Mouse (Mus musculus) embryonic facial prominence, embryonic 11.5 days (tissue): ENCODE data around the gene Tex14. TPM values are rescaled to one million over a fixed set of nuclear protein-coding genes. Genes with fewer than 3 reads are reported as not detected.

Experiments used
- ATAC-seq: fragments of 200-750 bp; cut with Nextera tagmentation; replicated peaks from 2 replicates; pipeline ENCODE4 v1.8.0; 2017; ENCODE audit warnings: low read depth; ENCODE audit not compliant: insufficient number of reproducible peaks, low FRiP score, low TSS enrichment
- DNase-seq: peaks from one replicate; pipeline ENCODE4 v3.0.0-alpha.2; 2015; ENCODE audit warnings: low spot score
- H3K27ac ChIP-seq: fragments of 300-500 bp; sonication (generic); replicated peaks from 2 replicates; pipeline ENCODE4 v1.5.1; 2014; ENCODE audit warnings: mild to moderate bottlenecking, low read depth, low read length, control low read depth
- H3K27me3 ChIP-seq: fragments of 300-500 bp; sonication (generic); 2 replicates; pipeline ENCODE4 v1.6.1; 2014; ENCODE audit warnings: mild to moderate bottlenecking, low read length, moderate library complexity, mixed read lengths; ENCODE audit not compliant: control insufficient read depth, insufficient read depth
- H3K36me3 ChIP-seq: fragments of 300-500 bp; sonication (generic); replicated peaks from 2 replicates; pipeline ENCODE4 v1.6.1; 2014; ENCODE audit warnings: low read depth, mild to moderate bottlenecking, low read length, moderate library complexity, mixed read lengths; ENCODE audit not compliant: control insufficient read depth, insufficient read depth
- H3K4me1 ChIP-seq: fragments of 300-500 bp; sonication (generic); 2 replicates; pipeline ENCODE4 v1.6.1; 2014; ENCODE audit warnings: low read length, mixed read lengths; ENCODE audit not compliant: control insufficient read depth, insufficient read depth
- H3K4me2 ChIP-seq: fragments of 300-500 bp; sonication (generic); 2 replicates; pipeline ENCODE4 v1.6.1; 2014; ENCODE audit warnings: low read depth, mild to moderate bottlenecking, control low read depth, low read length, moderate library complexity
- H3K4me3 ChIP-seq: fragments of 300-500 bp; sonication (generic); 2 replicates; pipeline ENCODE4 v1.5.1; 2014; ENCODE audit warnings: low read depth, low read length, control low read depth
- H3K9ac ChIP-seq: fragments of 300-500 bp; sonication (generic); replicated peaks from 2 replicates; pipeline ENCODE4 v1.6.1; 2014; ENCODE audit warnings: mild to moderate bottlenecking, control low read depth, low read length
- H3K9me3 ChIP-seq: fragments of 300-500 bp; sonication (generic); replicated peaks from 2 replicates; pipeline ENCODE4 v1.6.1; 2016; ENCODE audit warnings: mild to moderate bottlenecking, low read length, inconsistent platforms, mixed read lengths; ENCODE audit not compliant: control insufficient read depth
- WGBS: fragments of 180-500 bp; shearing (Covaris S2); extraction: QIAGEN DNeasy Blood & Tissue Kit; methylation state at CpG from one replicate; pipeline ENCODE4 v1.1.7; 2014; 5-methylcytosine and 5-hydroxymethylcytosine counted together
- polyA plus RNA-seq: library from polyadenylated mRNA; unstranded; fragments of >200 nt; fragmentation: Nextera tagmentation; extraction: Ambion mirVana; gene quantifications from 2 replicates; pipeline ENCODE4 v1.2.1, GENCODE M21; 2014

The Tex14 gene
- polyA plus RNA-seq, 1 experiment from 2014 or later, result 0.80 TPM

GRCm38 (mm10) chr11:87566501-87566900, 161.6 kb downstream of the Tex14 start, which contains the start of gene Gm11492:
Gm11492 (plus strand) TSS chr11:87566653.
- H3K9me3 ChIP-seq, result no peaks in the 10 kb centered on the region
- no peaks in the 10 kb centered on the region for H3K4me1 ChIP-seq
- no peak within 1 kb of the TSS for H3K4me3 ChIP-seq
- no peak within 1 kb of the TSS for H3K4me2 ChIP-seq
- DNase-seq, result no peak
- no peak within 1 kb of the TSS for H3K27ac ChIP-seq
- H3K36me3 ChIP-seq, result no peaks in the 10 kb centered on the region
- WGBS, result 88% methylated on average over 3 of the region's 3 CpGs
- H3K27me3 ChIP-seq, result no peaks in the 10 kb centered on the region
- ATAC-seq, result no peak
- H3K9ac ChIP-seq, result no peak within 1 kb of the TSS

- H3K27me3 ChIP-seq, result no peaks in the 10 kb centered on the region
- ATAC-seq, result no peak
- no peaks in the 10 kb centered on the region for H3K9me3 ChIP-seq
- no peak within 1 kb of the TSS for H3K4me2 ChIP-seq
- no peak for DNase-seq
- H3K27ac ChIP-seq, result no peak within 1 kb of the TSS
- H3K36me3 ChIP-seq, result no peaks in the 10 kb centered on the region
- H3K9ac ChIP-seq, result no peak within 1 kb of the TSS
- no peaks in the 10 kb centered on the region for H3K4me1 ChIP-seq
- WGBS, result 80% methylated on average over 7 of the region's 7 CpGs
- no peak within 1 kb of the TSS for H3K4me3 ChIP-seq
These were observed 163.5 kb downstream of the Tex14 start, which contains the start of gene Sept4 for GRCm38 (mm10) chr11:87568255-87568953. Sept4 (plus strand) TSS chr11:87568903.

GRCm38 (mm10) chr11:87570743-87571142, 165.9 kb downstream of the Tex14 start:
- WGBS, result 57% methylated on average over 5 of the region's 5 CpGs
- no peaks in the 10 kb centered on the region for H3K4me1 ChIP-seq
- no peaks in the 10 kb centered on the region for H3K27me3 ChIP-seq
- DNase-seq (no peak), ATAC-seq (no peak)
- H3K4me2 ChIP-seq, result no peak overlapping the region
- H3K27ac ChIP-seq, result no peak overlapping the region
- H3K9me3 ChIP-seq, result no peaks in the 10 kb centered on the region
- no peak overlapping the region for H3K4me3 ChIP-seq
- H3K9ac ChIP-seq, result no peak overlapping the region
- H3K36me3 ChIP-seq, result no peaks in the 10 kb centered on the region

- H3K4me2 ChIP-seq, result no peak overlapping the region
- DNase-seq (no peak), ATAC-seq (no peak)
- H3K9me3 ChIP-seq, result no peaks in the 10 kb centered on the region
- 92% methylated on average over 1 of the region's 1 CpGs for WGBS
- no peaks in the 10 kb centered on the region for H3K4me1 ChIP-seq
- H3K4me3 ChIP-seq, result no peak overlapping the region
- H3K27ac ChIP-seq, result no peak overlapping the region
- H3K9ac ChIP-seq, result no peak overlapping the region
- H3K36me3 ChIP-seq, result no peaks in the 10 kb centered on the region
- H3K27me3 ChIP-seq, result no peaks in the 10 kb centered on the region
These were observed 166.6 kb downstream of the Tex14 start for GRCm38 (mm10) chr11:87571361-87571950.

GRCm38 (mm10) chr11:87573751-87574150, 168.9 kb downstream of the Tex14 start:
- Histone ChIP-seq H3K27ac (no peak overlapping the region), H3K4me2 (no peak overlapping the region), H3K27me3 (no peaks in the 10 kb centered on the region), H3K9me3 (no peaks in the 10 kb centered on the region), H3K36me3 (no peaks in the 10 kb centered on the region), H3K9ac (no peak overlapping the region), H3K4me1 (no peaks in the 10 kb centered on the region), H3K4me3 (no peak overlapping the region)
- 78% methylated on average over 7 of the region's 7 CpGs for WGBS
- DNase-seq, result no peak
- no peak for ATAC-seq

GRCm38 (mm10) chr11:87574520-87575180, 169.8 kb downstream of the Tex14 start:
- H3K27me3 ChIP-seq, result no peaks in the 10 kb centered on the region
- no peak overlapping the region for H3K4me2 ChIP-seq
- H3K4me3 ChIP-seq, result no peak overlapping the region
- no peak overlapping the region for H3K27ac ChIP-seq
- DNase-seq (no peak), ATAC-seq (no peak)
- H3K9me3 ChIP-seq, result no peaks in the 10 kb centered on the region
- no peaks in the 10 kb centered on the region for H3K36me3 ChIP-seq
- H3K9ac ChIP-seq, result no peak overlapping the region
- 63% methylated on average over 21 of the region's 21 CpGs for WGBS
- no peaks in the 10 kb centered on the region for H3K4me1 ChIP-seq

GRCm38 (mm10) chr11:87577601-87578248, 172.9 kb downstream of the Tex14 start:
- DNase-seq, result no peak
- Histone ChIP-seq H3K36me3 (no peaks in the 10 kb centered on the region), H3K9ac (no peak overlapping the region; the same call in 1 of the 2 replicates), H3K9me3 (no peaks in the 10 kb centered on the region), H3K27ac (no peak overlapping the region), H3K4me1 (no peaks in the 10 kb centered on the region), H3K27me3 (no peaks in the 10 kb centered on the region), H3K4me3 (peak overlapping the region; percentile 55; the same call in 1 of the 2 replicates), H3K4me2 (peak overlapping the region; percentile 98)
- no peak for ATAC-seq
- WGBS, result 11% methylated on average over 6 of the region's 6 CpGs
